Mouse (Mus musculus) heart, embryonic 15.5 days (tissue): Measurements from ENCODE around the gene Lsr. TPM values are rescaled to one million over a fixed set of nuclear protein-coding genes. Genes with fewer than 3 reads are reported as not detected.

Experiments used
- ATAC-seq: fragments of 200-750 bp; cut with Nextera tagmentation; replicated peaks from 2 replicates; pipeline ENCODE4 v1.8.0; 2017; ENCODE audit warnings: low read depth, moderate TSS enrichment; ENCODE audit not compliant: insufficient number of reproducible peaks, insufficient read depth, low FRiP score
- H3K27ac ChIP-seq: fragments of 300-500 bp; sonication (generic); 2 replicates; pipeline ENCODE4 v1.5.1; 2015; ENCODE audit warnings: mild to moderate bottlenecking, inconsistent platforms
- H3K27me3 ChIP-seq: fragments of 300-500 bp; sonication (generic); 2 replicates; pipeline ENCODE4 v1.6.1; 2015; ENCODE audit warnings: inconsistent platforms
- H3K36me3 ChIP-seq: fragments of 300-500 bp; sonication (generic); 2 replicates; pipeline ENCODE4 v1.6.1; 2015; ENCODE audit warnings: mild to moderate bottlenecking, inconsistent platforms
- H3K4me1 ChIP-seq: fragments of 300-500 bp; sonication (generic); replicated peaks from 2 replicates; pipeline ENCODE4 v1.6.1; 2015; ENCODE audit warnings: inconsistent platforms
- H3K4me2 ChIP-seq: fragments of 300-500 bp; sonication (generic); 2 replicates; pipeline ENCODE4 v1.6.1; 2015; ENCODE audit warnings: inconsistent platforms, mild to moderate bottlenecking, moderate library complexity
- H3K4me3 ChIP-seq: fragments of 300-500 bp; sonication (generic); 2 replicates; pipeline ENCODE4 v1.5.1; 2015; ENCODE audit warnings: mild to moderate bottlenecking, inconsistent platforms
- H3K9ac ChIP-seq: fragments of 300-500 bp; sonication (generic); 2 replicates; pipeline ENCODE4 v1.6.1; 2015; ENCODE audit warnings: mild to moderate bottlenecking, inconsistent platforms
- H3K9me3 ChIP-seq: fragments of 300-500 bp; sonication (generic); replicated peaks from 2 replicates; pipeline ENCODE4 v1.6.1; 2016; ENCODE audit warnings: inconsistent platforms
- WGBS: fragments of 180-500 bp; shearing (Covaris S2); methylation state at CpG from one replicate; pipeline ENCODE4 v1.1.7; 2015; ENCODE audit warnings: mixed read lengths; 5-methylcytosine and 5-hydroxymethylcytosine counted together
- polyA plus RNA-seq: library from polyadenylated mRNA; unstranded; fragments of >200 nt; fragmentation: Nextera tagmentation; extraction: Ambion mirVana; gene quantifications from 2 replicates; pipeline ENCODE4 v1.2.1, GENCODE M21; 2015

Lsr gene
- 7.0 and 18.9 TPM in 2 replicates for polyA plus RNA-seq

DNA sequence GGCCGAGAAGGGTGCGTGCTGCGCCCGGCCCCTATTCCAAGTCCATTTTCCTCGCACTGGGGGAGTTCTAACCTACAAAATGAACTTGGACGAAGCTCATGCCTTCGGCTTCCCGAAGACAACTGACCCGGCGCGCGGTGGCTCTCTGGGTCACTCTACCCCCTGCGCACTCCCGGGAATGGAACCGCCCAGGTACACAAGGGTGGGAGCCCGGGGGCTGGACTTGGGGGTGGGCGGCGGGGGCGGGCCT is at the start of gene Lsr:
Gene Lsr (minus strand): TSS at position 214 of the 250 bp plus-strand sequence.
- no peaks in the 10 kb centered on the region for H3K9me3 ChIP-seq
- peaks cover 22% of the 10 kb centered on the region for H3K27me3 ChIP-seq
- peak within 1 kb of the TSS; percentile 80 for H3K4me2 ChIP-seq
- H3K36me3 ChIP-seq, result no peaks in the 10 kb centered on the region
- H3K27ac ChIP-seq, result peak within 1 kb of the TSS; percentile 54
- peak within 1 kb of the TSS; percentile 49 for H3K4me3 ChIP-seq
- no peak; the same call in 1 of the 2 replicates for ATAC-seq
- H3K9ac ChIP-seq, result peak within 1 kb of the TSS; percentile 49
- peaks cover 15% of the 10 kb centered on the region for H3K4me1 ChIP-seq
- WGBS, result under 1% methylated on average over 19 of the region's 19 CpGs

DNA sequence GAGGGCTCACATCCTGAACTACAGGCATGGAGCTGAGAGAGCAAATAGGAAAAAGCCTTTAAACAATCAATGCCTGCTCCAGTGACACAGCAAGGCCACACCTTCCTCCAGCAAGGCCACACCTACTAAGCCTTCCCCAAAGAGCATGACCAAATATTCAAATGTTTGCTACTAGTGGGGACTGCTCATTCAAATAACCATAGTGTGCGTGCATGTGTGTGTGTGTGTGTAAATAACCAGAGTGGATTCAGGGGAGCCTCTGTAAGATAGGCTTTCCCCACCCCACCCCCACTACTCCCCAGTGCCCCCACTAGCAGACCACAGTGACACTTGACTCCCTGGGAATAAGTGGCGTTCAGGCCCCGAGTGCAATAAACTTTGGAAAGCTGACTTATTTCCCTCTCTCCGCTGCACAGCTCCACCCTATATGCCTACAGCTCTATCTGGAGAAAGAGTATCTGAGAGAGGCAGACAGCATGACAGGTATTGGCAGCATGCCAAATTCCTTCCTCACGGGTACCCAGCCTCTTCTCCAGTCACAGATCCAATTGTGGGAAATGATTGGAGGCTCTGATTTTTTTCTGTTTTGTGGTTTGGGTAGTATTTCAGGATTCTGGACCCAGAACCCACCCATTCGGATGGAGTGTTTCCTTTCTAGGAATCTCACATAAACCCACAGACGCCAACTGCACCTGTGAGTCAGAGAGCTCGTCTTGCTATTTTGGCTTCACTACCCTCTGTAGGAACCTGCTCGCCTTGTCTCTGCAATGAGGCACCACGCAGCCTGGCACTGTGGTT is 44.0 kb upstream of the Lsr start:
- Histone ChIP-seq H3K4me1 (peaks cover 18% of the 10 kb centered on the region), H3K36me3 (no peaks in the 10 kb centered on the region), H3K9me3 (no peaks in the 10 kb centered on the region), H3K4me3 (no peak overlapping the region), H3K27me3 (no peaks in the 10 kb centered on the region), H3K27ac (peak overlapping the region; percentile 62), H3K4me2 (peak overlapping the region; percentile 42), H3K9ac (no peak overlapping the region)
- no peak; the same call in 1 of the 2 replicates for ATAC-seq
- 29% methylated on average over 10 of the region's 10 CpGs for whole genome bisulfite sequencing

GRCm38 (mm10) chr7:31012971-31013370 is 39.7 kb upstream of the Lsr start:
- no peaks in the 10 kb centered on the region for H3K36me3 ChIP-seq
- no peak for ATAC-seq
- no peak overlapping the region for H3K4me3 ChIP-seq
- H3K27me3 ChIP-seq, result no peaks in the 10 kb centered on the region
- 75% methylated on average over 5 of the region's 5 CpGs for WGBS
- no peak overlapping the region for H3K4me2 ChIP-seq
- no peak overlapping the region for H3K9ac ChIP-seq
- H3K4me1 ChIP-seq, result peaks cover 17% of the 10 kb centered on the region
- no peaks in the 10 kb centered on the region for H3K9me3 ChIP-seq
- no peak overlapping the region for H3K27ac ChIP-seq

GRCm38 (mm10) chr7:31008889-31009288 is 35.6 kb upstream of the Lsr start:
- WGBS, result 65% methylated on average over 3 of the region's 3 CpGs
- no peak overlapping the region for H3K4me3 ChIP-seq
- no peaks in the 10 kb centered on the region for H3K36me3 ChIP-seq
- H3K4me2 ChIP-seq, result no peak overlapping the region
- no peak overlapping the region for H3K9ac ChIP-seq
- no peaks in the 10 kb centered on the region for H3K4me1 ChIP-seq
- H3K27ac ChIP-seq, result no peak overlapping the region
- 0 out of 2 replicates have a peak, but pooled peaks have one; percentile 21 for ATAC-seq
- no peaks in the 10 kb centered on the region for H3K27me3 ChIP-seq
- no peaks in the 10 kb centered on the region for H3K9me3 ChIP-seq

GRCm38 (mm10) chr7:31008175-31008574 is 34.9 kb upstream of the Lsr start:
- Histone ChIP-seq H3K4me2 (no peak overlapping the region), H3K27ac (no peak overlapping the region), H3K36me3 (no peaks in the 10 kb centered on the region), H3K4me1 (no peaks in the 10 kb centered on the region), H3K9ac (no peak overlapping the region), H3K27me3 (no peaks in the 10 kb centered on the region), H3K4me3 (no peak overlapping the region), H3K9me3 (no peaks in the 10 kb centered on the region)
- 46% methylated on average over 1 of the region's 1 CpGs for WGBS
- no peak for ATAC-seq

- Histone ChIP-seq H3K4me2 (no peak overlapping the region), H3K4me1 (no peaks in the 10 kb centered on the region; the same call in 1 of the 2 replicates), H3K27me3 (no peaks in the 10 kb centered on the region), H3K9me3 (no peaks in the 10 kb centered on the region), H3K9ac (no peak overlapping the region), H3K36me3 (no peaks in the 10 kb centered on the region), H3K27ac (no peak overlapping the region), H3K4me3 (no peak overlapping the region)
- ATAC-seq, result no peak
- WGBS, result 57% methylated on average over 1 of the region's 1 CpGs
These were observed 34.5 kb upstream of the Lsr start for GRCm38 (mm10) chr7:31007775-31008174.

DNA sequence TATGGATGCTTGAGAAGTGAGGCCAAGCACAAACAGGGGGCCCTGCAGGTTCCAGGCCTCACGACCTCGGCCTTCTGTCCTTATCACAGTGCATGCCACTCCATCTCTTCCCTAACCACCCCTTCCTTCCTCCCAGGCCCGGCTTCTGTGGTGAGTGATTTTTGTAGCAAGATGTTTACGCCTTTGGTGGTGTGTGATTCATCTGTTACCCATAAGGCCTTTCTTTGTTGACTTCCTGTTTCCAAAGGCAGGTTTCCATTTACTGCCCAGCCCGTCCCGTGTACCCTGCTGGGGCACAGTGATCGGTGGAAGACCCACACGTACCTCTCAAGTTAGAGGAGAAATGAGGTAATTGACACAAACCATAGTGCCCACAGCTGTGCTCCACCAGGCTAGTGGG is 29.4 kb upstream of the Lsr start:
- H3K4me2 ChIP-seq, result no peak overlapping the region
- H3K4me1 ChIP-seq, result peaks cover 21% of the 10 kb centered on the region
- 47% methylated on average over 8 of the region's 8 CpGs for WGBS
- no peak overlapping the region for H3K9ac ChIP-seq
- H3K9me3 ChIP-seq, result no peaks in the 10 kb centered on the region
- 0 out of 2 replicates have a peak overlapping the region, but pooled peaks have one; percentile 7 for H3K27ac ChIP-seq
- H3K27me3 ChIP-seq, result no peaks in the 10 kb centered on the region
- no peak for ATAC-seq
- no peaks in the 10 kb centered on the region for H3K36me3 ChIP-seq
- H3K4me3 ChIP-seq, result no peak overlapping the region

- 3% methylated on average over 7 of the region's 7 CpGs for WGBS
- Histone ChIP-seq H3K4me2 (peak overlapping the region; percentile 53), H3K4me3 (no peak overlapping the region; the same call in 1 of the 2 replicates), H3K9ac (peak overlapping the region; percentile 22; the same call in 1 of the 2 replicates), H3K27ac (peak overlapping the region; percentile 86), H3K9me3 (no peaks in the 10 kb centered on the region), H3K4me1 (peaks cover 21% of the 10 kb centered on the region), H3K36me3 (no peaks in the 10 kb centered on the region), H3K27me3 (no peaks in the 10 kb centered on the region)
- ATAC-seq, result peak; percentile 90
These were observed 27.3 kb upstream of the Lsr start for GRCm38 (mm10) chr7:31000505-31001020.

- H3K9ac ChIP-seq, result no peak overlapping the region
- H3K4me1 ChIP-seq, result peaks cover 16% of the 10 kb centered on the region
- H3K27ac ChIP-seq, result no peak overlapping the region
- H3K9me3 ChIP-seq, result no peaks in the 10 kb centered on the region
- no peaks in the 10 kb centered on the region for H3K36me3 ChIP-seq
- H3K4me2 ChIP-seq, result no peak overlapping the region
- ATAC-seq, result no peak
- WGBS, result 91% methylated on average over 2 of the region's 2 CpGs
- no peak overlapping the region for H3K4me3 ChIP-seq
- no peaks in the 10 kb centered on the region for H3K27me3 ChIP-seq
These were observed 23.2 kb upstream of the Lsr start for GRCm38 (mm10) chr7:30996491-30996890.

DNA sequence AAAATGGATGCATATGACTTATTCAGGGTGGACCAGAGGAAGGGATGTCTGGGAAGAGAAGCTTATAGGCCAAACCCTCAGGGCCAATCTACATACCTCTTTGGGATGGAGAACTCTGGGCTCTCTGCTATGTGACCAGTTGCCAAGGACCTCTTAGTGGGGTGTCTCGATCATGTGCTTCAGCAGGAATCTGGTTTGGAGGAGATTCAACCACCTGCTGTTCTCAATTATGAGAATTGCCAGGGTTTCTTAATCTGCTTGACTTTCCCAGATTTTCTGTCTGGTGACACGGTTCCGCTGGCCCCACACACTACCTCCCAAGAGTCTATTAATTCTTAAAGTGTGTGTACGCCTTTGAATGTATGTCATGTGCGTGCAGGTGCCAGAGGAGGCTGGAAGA is 20.7 kb upstream of the Lsr start:
- no peak for ATAC-seq
- Histone ChIP-seq H3K9ac (no peak overlapping the region), H3K36me3 (no peaks in the 10 kb centered on the region), H3K4me1 (no peaks in the 10 kb centered on the region), H3K9me3 (no peaks in the 10 kb centered on the region), H3K27ac (no peak overlapping the region), H3K4me3 (no peak overlapping the region), H3K4me2 (no peak overlapping the region), H3K27me3 (no peaks in the 10 kb centered on the region)
- WGBS, result 80% methylated on average over 5 of the region's 5 CpGs

GRCm38 (mm10) chr7:30992148-30992547 is 18.9 kb upstream of the Lsr start:
- ATAC-seq, result no peak
- 53% methylated on average over 5 of the region's 5 CpGs for WGBS

More at GRCm38 (mm10) chr7:30992148-30992547, 18.9 kb upstream of the Lsr start:
- Histone ChIP-seq H3K4me1 (no peaks in the 10 kb centered on the region), H3K4me3 (no peak overlapping the region), H3K9me3 (no peaks in the 10 kb centered on the region), H3K36me3 (no peaks in the 10 kb centered on the region), H3K27ac (no peak overlapping the region), H3K27me3 (no peaks in the 10 kb centered on the region), H3K4me2 (no peak overlapping the region), H3K9ac (no peak overlapping the region)
